Mouse (Mus musculus): ENCODE measurements at regions not wholly inside any gene's neighbourhood (a gene's known extent, or its start where the extent isn't known, plus 50 kb on each side); places are given as distances from the start of the nearest gene placed in this dataset.

- WGBS: 86% methylated on average over 6 of the region's 6 CpGs
- H3K36me3 ChIP-seq (ENCODE audit: control insufficient read depth, insufficient read depth, low read length): no peaks in the 10 kb centered on the region
These were observed 2474.9 kb upstream of the Gm7489 start for GRCm38 (mm10) chr15:51409791-51410308.

DNA sequence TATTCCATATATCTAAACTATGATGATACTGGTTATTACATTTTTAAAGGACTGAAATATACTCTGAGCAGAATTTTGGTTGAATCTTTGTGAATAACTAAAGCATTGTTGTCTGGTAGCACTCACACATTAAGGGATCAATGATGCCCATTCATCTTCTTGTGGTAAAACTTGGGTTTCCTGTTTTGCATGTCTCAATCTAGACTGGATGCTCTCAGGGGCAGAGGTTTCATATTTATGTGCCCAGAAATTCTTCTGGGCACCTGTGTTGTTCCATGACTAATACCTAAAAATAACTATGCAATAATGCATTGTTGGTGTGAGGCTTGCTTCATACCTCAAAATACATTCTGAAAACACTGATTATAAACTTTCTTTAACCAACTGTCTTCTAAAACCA is 2472.7 kb upstream of the Gm7489 start:
- Histone ChIP-seq H3K27me3 (ENCODE audit: control insufficient read depth, insufficient read depth, low read length) (no peaks in the 10 kb centered on the region), H3K9ac (ENCODE audit: low read length) (no peak overlapping the region), H3K4me3 (ENCODE audit: low read depth, low read length) (no peak overlapping the region), H3K9me3 (ENCODE audit: control insufficient read depth, low read length) (no peaks in the 10 kb centered on the region), H3K36me3 (ENCODE audit: control insufficient read depth, insufficient read depth, low read length) (no peaks in the 10 kb centered on the region), H3K4me2 (ENCODE audit: low read depth, low read length, severe bottlenecking) (no peak overlapping the region), H3K27ac (ENCODE audit: low read depth, low read length) (no peak overlapping the region), H3K4me1 (replicated peaks; ENCODE audit: control insufficient read depth, insufficient read depth, low read length) (no peaks in the 10 kb centered on the region)
- no peak for DNase-seq (ENCODE audit: low spot score)
- no peak for ATAC-seq (replicated peaks; ENCODE audit: low FRiP score)

More at GRCm38 (mm10) chr15:51409791-51410308, 2474.9 kb upstream of the Gm7489 start:
- Histone ChIP-seq H3K4me2 (ENCODE audit: low read depth, low read length, severe bottlenecking) (no peak overlapping the region), H3K27me3 (ENCODE audit: control insufficient read depth, insufficient read depth, low read length) (no peaks in the 10 kb centered on the region), H3K4me1 (replicated peaks; ENCODE audit: control insufficient read depth, insufficient read depth, low read length) (no peaks in the 10 kb centered on the region), H3K4me3 (ENCODE audit: low read depth, low read length) (no peak overlapping the region), H3K27ac (ENCODE audit: low read depth, low read length) (no peak overlapping the region), H3K9me3 (ENCODE audit: control insufficient read depth, low read length) (no peaks in the 10 kb centered on the region), H3K9ac (ENCODE audit: low read length) (no peak overlapping the region)
- ATAC-seq (replicated peaks; ENCODE audit: low FRiP score) (no peak), DNase-seq (ENCODE audit: low spot score) (no peak)

DNA sequence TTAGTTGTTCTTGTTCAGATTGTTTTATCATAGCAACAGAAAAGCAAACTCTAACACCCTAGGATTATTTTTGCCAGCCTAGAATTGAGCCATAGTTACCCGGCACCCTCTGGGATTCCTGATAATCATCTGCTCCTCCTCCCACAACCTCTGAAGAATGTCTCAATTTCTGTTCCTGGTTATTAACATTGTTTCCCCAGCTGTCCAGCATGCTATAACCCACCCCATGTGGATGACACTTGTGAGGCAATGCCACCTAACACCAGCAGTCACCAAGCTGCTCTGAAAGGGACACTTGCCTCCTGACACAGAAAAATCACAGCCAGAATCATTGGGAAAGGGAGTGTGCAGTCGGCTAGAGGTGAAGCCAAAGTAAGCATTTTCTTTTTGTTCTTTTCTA is 2442.1 kb upstream of the Gm7489 start:
- WGBS: 83% methylated on average over 2 of the region's 2 CpGs
- no peaks in the 10 kb centered on the region for H3K4me1 ChIP-seq (replicated peaks; ENCODE audit: control insufficient read depth, insufficient read depth, low read length)
- no peak for ATAC-seq (replicated peaks; ENCODE audit: low FRiP score)

DNA sequence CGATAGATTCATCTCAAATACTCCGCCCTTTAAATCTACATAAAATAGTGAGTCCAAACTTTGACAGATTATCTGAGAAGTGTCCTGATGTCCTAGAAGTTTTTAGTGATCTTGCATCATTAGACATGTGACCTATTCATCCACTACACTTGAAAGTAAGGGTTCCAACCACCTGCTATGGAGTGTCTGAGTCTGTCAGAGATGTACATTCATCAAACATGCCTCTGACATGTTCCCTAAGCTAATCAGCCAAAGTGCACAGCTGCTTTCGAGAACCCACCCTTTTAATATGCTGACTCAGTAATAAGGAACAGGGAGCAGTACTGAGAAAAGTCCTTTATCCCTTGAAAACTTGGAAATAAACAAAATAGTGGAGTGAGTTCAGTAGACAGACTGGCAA is 2414.8 kb upstream of the Gm7489 start:
- Histone ChIP-seq H3K9me3 (ENCODE audit: control insufficient read depth, low read length) (no peaks in the 10 kb centered on the region), H3K9ac (ENCODE audit: low read length) (no peak overlapping the region), H3K4me1 (replicated peaks; ENCODE audit: control insufficient read depth, insufficient read depth, low read length) (no peaks in the 10 kb centered on the region), H3K4me2 (ENCODE audit: low read depth, low read length, severe bottlenecking) (no peak overlapping the region), H3K4me3 (ENCODE audit: low read depth, low read length) (no peak overlapping the region), H3K36me3 (ENCODE audit: control insufficient read depth, insufficient read depth, low read length) (no peaks in the 10 kb centered on the region), H3K27ac (ENCODE audit: low read depth, low read length) (no peak overlapping the region), H3K27me3 (ENCODE audit: control insufficient read depth, insufficient read depth, low read length) (no peaks in the 10 kb centered on the region)
- ATAC-seq (replicated peaks; ENCODE audit: low FRiP score) (no peak), DNase-seq (ENCODE audit: low spot score) (no peak)
- 87% methylated on average over 3 of the region's 3 CpGs for WGBS

More for the DNA sequence above, 2442.1 kb upstream of the Gm7489 start:
- Histone ChIP-seq H3K27ac (ENCODE audit: low read depth, low read length) (no peak overlapping the region), H3K9ac (ENCODE audit: low read length) (no peak overlapping the region), H3K27me3 (ENCODE audit: control insufficient read depth, insufficient read depth, low read length) (no peaks in the 10 kb centered on the region), H3K9me3 (ENCODE audit: control insufficient read depth, low read length) (no peaks in the 10 kb centered on the region), H3K36me3 (ENCODE audit: control insufficient read depth, insufficient read depth, low read length) (no peaks in the 10 kb centered on the region), H3K4me2 (ENCODE audit: low read depth, low read length, severe bottlenecking) (no peak overlapping the region), H3K4me3 (ENCODE audit: low read depth, low read length) (no peak overlapping the region)
- no peak for DNase-seq (ENCODE audit: low spot score)

- WGBS: 83% methylated on average over 1 of the region's 1 CpGs
- ATAC-seq (replicated peaks; ENCODE audit: low FRiP score): no peak
- DNase-seq (ENCODE audit: low spot score): no peak
- Histone ChIP-seq H3K27me3 (ENCODE audit: control insufficient read depth, insufficient read depth, low read length) (no peaks in the 10 kb centered on the region), H3K4me3 (ENCODE audit: low read depth, low read length) (no peak overlapping the region), H3K4me2 (ENCODE audit: low read depth, low read length, severe bottlenecking) (no peak overlapping the region), H3K27ac (ENCODE audit: low read depth, low read length) (no peak overlapping the region), H3K9me3 (ENCODE audit: control insufficient read depth, low read length) (no peaks in the 10 kb centered on the region), H3K4me1 (replicated peaks; ENCODE audit: control insufficient read depth, insufficient read depth, low read length) (no peaks in the 10 kb centered on the region), H3K9ac (ENCODE audit: low read length) (no peak overlapping the region), H3K36me3 (ENCODE audit: control insufficient read depth, insufficient read depth, low read length) (no peaks in the 10 kb centered on the region)
These were observed 2413.6 kb upstream of the Gm7489 start for GRCm38 (mm10) chr15:51471143-51471542.

- WGBS: 89% methylated on average over 2 of the region's 2 CpGs
- Histone ChIP-seq H3K4me3 (ENCODE audit: low read depth, low read length) (no peak overlapping the region), H3K27ac (ENCODE audit: low read depth, low read length) (no peak overlapping the region), H3K4me1 (replicated peaks; ENCODE audit: control insufficient read depth, insufficient read depth, low read length) (no peaks in the 10 kb centered on the region), H3K4me2 (ENCODE audit: low read depth, low read length, severe bottlenecking) (no peak overlapping the region), H3K36me3 (ENCODE audit: control insufficient read depth, insufficient read depth, low read length) (no peaks in the 10 kb centered on the region), H3K9ac (ENCODE audit: low read length) (no peak overlapping the region), H3K9me3 (ENCODE audit: control insufficient read depth, low read length) (no peaks in the 10 kb centered on the region), H3K27me3 (ENCODE audit: control insufficient read depth, insufficient read depth, low read length) (no peaks in the 10 kb centered on the region)
- no peak for DNase-seq (ENCODE audit: low spot score)
- ATAC-seq (replicated peaks; ENCODE audit: low FRiP score): no peak
These were observed 2412.7 kb upstream of the Gm7489 start for GRCm38 (mm10) chr15:51472049-51472448.

DNA sequence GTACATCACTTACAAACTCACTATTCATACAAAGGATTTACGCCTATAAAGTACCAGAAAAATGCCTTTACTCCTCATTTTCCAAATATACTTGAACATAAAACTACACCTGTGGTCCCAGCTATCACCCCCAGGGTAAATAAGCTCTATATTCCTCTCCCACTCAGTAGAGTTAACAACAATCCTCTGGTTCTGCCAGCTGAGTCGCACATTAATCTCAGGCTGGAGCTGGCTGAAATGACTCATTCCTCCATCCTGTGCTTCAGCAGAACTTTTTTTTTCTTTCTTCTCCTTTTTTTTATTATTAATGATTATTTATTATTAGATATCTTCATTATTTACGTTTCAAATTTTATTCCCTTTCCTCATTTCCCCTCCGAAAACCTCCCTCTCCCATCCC is 2402.8 kb upstream of the Gm7489 start:
- ATAC-seq (replicated peaks; ENCODE audit: low FRiP score) (no peak), DNase-seq (ENCODE audit: low spot score) (no peak)
- H3K9me3 ChIP-seq (ENCODE audit: control insufficient read depth, low read length): no peaks in the 10 kb centered on the region
- no peaks in the 10 kb centered on the region for H3K36me3 ChIP-seq (ENCODE audit: control insufficient read depth, insufficient read depth, low read length)
- H3K4me1 ChIP-seq (replicated peaks; ENCODE audit: control insufficient read depth, insufficient read depth, low read length): no peaks in the 10 kb centered on the region
- WGBS: 85% methylated on average over 4 of the region's 4 CpGs
- no peak overlapping the region for H3K4me2 ChIP-seq (ENCODE audit: low read depth, low read length, severe bottlenecking)
- no peak overlapping the region for H3K9ac ChIP-seq (ENCODE audit: low read length)
- no peak overlapping the region for H3K27ac ChIP-seq (ENCODE audit: low read depth, low read length)
- no peak overlapping the region for H3K4me3 ChIP-seq (ENCODE audit: low read depth, low read length)
- H3K27me3 ChIP-seq (ENCODE audit: control insufficient read depth, insufficient read depth, low read length): no peaks in the 10 kb centered on the region

GRCm38 (mm10) chr15:51484207-51484606 is 2400.5 kb upstream of the Gm7489 start:
- no peak for DNase-seq (ENCODE audit: low spot score)
- Histone ChIP-seq H3K36me3 (ENCODE audit: control insufficient read depth, insufficient read depth, low read length) (no peaks in the 10 kb centered on the region), H3K4me2 (ENCODE audit: low read depth, low read length, severe bottlenecking) (no peak overlapping the region), H3K9ac (ENCODE audit: low read length) (no peak overlapping the region), H3K4me3 (ENCODE audit: low read depth, low read length) (no peak overlapping the region), H3K9me3 (ENCODE audit: control insufficient read depth, low read length) (no peaks in the 10 kb centered on the region), H3K27me3 (ENCODE audit: control insufficient read depth, insufficient read depth, low read length) (no peaks in the 10 kb centered on the region), H3K4me1 (replicated peaks; ENCODE audit: control insufficient read depth, insufficient read depth, low read length) (no peaks in the 10 kb centered on the region), H3K27ac (ENCODE audit: low read depth, low read length) (no peak overlapping the region)
- WGBS: 88% methylated on average over 2 of the region's 2 CpGs
- ATAC-seq (replicated peaks; ENCODE audit: low FRiP score): no peak

GRCm38 (mm10) chr15:51485554-51485953 is 2399.2 kb upstream of the Gm7489 start:
- no peak for ATAC-seq (replicated peaks; ENCODE audit: low FRiP score)
- no peak for DNase-seq (ENCODE audit: low spot score)
- no peak overlapping the region for H3K4me3 ChIP-seq (ENCODE audit: low read depth, low read length)
- H3K27me3 ChIP-seq (ENCODE audit: control insufficient read depth, insufficient read depth, low read length): no peaks in the 10 kb centered on the region
- no peaks in the 10 kb centered on the region for H3K4me1 ChIP-seq (replicated peaks; ENCODE audit: control insufficient read depth, insufficient read depth, low read length)
- 81% methylated on average over 2 of the region's 2 CpGs for WGBS
- H3K4me2 ChIP-seq (ENCODE audit: low read depth, low read length, severe bottlenecking): no peak overlapping the region
- H3K36me3 ChIP-seq (ENCODE audit: control insufficient read depth, insufficient read depth, low read length): no peaks in the 10 kb centered on the region
- H3K9ac ChIP-seq (ENCODE audit: low read length): no peak overlapping the region
- H3K27ac ChIP-seq (ENCODE audit: low read depth, low read length): no peak overlapping the region
- no peaks in the 10 kb centered on the region for H3K9me3 ChIP-seq (ENCODE audit: control insufficient read depth, low read length)

Data from forebrain, embryonic 11.5 days (tissue).